Mouse (Mus musculus) CH12.LX (cell line): ENCODE measurements around the gene Podxl2.

Source experiments
- CTCF ChIP-seq, 2 experiments: IDR thresholded peaks in 1 of 2; conservative IDR thresholded peaks in 1 of 2; 2 replicates each; pipeline ENCODE4 v1.5.1; 2011 to 2012; ENCODE audit warnings: low read depth in 2 of 2, low read length in 2 of 2, improper control_type of control experiment in 1 of 2, inconsistent platforms in 1 of 2, mild to moderate bottlenecking in 1 of 2, moderate library complexity in 1 of 2
- JUND ChIP-seq: conservative IDR thresholded peaks from 2 replicates; pipeline ENCODE4 v1.6.1; 2011; ENCODE audit warnings: low read depth, low read length, improper control_type of control experiment
- MAFK ChIP-seq: IDR thresholded peaks from 2 replicates; pipeline ENCODE4 v1.6.1; 2011; ENCODE audit warnings: low read length, improper control_type of control experiment; ENCODE audit not compliant: insufficient replicate concordance
- MAX ChIP-seq: IDR thresholded peaks from 2 replicates; pipeline ENCODE4 v1.6.1; 2011; ENCODE audit warnings: low read length, improper control_type of control experiment
- MAZ ChIP-seq: IDR thresholded peaks from 2 replicates; pipeline ENCODE4 v1.6.1; 2012; ENCODE audit warnings: low read depth, mild to moderate bottlenecking, inconsistent platforms, low read length, improper control_type of control experiment, moderate library complexity
- MEF2A ChIP-seq: IDR thresholded peaks from 2 replicates; pipeline ENCODE4 v1.6.1; 2014; ENCODE audit warnings: low read depth, mild to moderate bottlenecking, inconsistent platforms, low read length, improper control_type of control experiment, borderline replicate concordance
- POLR2A ChIP-seq: IDR thresholded peaks from 2 replicates; pipeline ENCODE4 v1.6.1; 2011; ENCODE audit warnings: low read depth, mild to moderate bottlenecking, improper control_type of control experiment, low read length
- SIN3A ChIP-seq: IDR thresholded peaks from 2 replicates; pipeline ENCODE4 v1.6.1; 2012; ENCODE audit warnings: low read length, improper control_type of control experiment, inconsistent platforms
- ZKSCAN1 ChIP-seq: IDR thresholded peaks from 2 replicates; pipeline ENCODE4 v1.6.1; 2012; ENCODE audit warnings: low read depth, inconsistent platforms, low read length, improper control_type of control experiment, borderline replicate concordance

DNA sequence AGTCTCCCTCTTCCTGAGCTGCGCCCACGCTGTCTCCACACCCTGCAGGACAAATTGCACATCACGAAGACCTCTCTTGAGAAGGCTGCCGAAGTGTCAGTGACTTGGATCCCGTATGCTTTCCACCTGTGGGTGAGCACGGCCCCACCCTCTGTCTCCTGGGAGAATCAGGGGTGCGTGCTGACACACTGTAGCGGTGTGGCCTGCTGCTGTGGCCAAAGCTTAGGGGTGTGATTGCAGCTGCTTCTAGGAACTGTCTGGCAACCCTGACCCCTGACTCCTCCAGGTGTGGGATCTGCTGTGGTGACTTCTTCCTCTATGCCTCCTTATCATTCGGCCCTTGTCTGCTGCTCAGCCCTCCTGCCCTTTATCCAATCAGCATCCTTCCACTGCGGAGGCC, 61.0 kb downstream of the Podxl2 start:
- TF ChIP-seq JUND (no peak), CTCF (conservative IDR thresholded peaks at IDR 0.05 in 1 of 2, IDR thresholded peaks at IDR 0.05 in 1 of 2; ENCODE audit: low read depth in 2 of 2, low read length in 2 of 2) (no peak), MAFK (no peak), SIN3A (no peak), ZKSCAN1 (no peak), MAZ (no peak), MEF2A (no peak), MAX (no peak), POLR2A (no peak)
